Mouse (Mus musculus): ENCODE measurements around the gene Cpt2.

DNA sequence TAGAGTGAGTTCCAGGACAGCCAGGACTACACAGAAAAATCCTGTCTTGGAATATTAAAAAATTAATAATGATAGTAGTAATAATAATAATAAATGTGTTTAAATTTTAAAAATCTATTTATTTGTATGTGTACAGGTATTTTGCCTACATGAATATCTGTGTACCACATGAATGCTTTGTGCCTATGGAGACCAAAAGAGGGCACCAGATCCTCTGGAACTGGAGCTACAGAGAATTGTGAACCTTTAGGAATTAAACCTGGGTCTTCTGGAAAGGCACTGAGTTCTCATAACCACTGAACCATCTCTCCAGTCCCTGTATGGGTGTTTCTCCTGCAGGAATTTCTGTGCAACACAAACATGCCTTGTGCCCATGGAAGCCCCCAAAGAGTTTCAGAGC lies 29.4 kb upstream of the Cpt2 start:
- TF ChIP-seq POLR2A (IDR thresholded peaks at IDR 0.05; ENCODE audit: borderline replicate concordance, extremely low read depth, insufficient read depth, insufficient read length, poor library complexity, severe bottlenecking) (no peak), CTCF (IDR thresholded peaks at IDR 0.05; ENCODE audit: borderline replicate concordance, extremely low read depth, insufficient read depth, insufficient read length) (peak; percentile 21; the same call in 1 of the 2 replicates)

Data from brain, embryonic 14.5 days (tissue).